Mouse (Mus musculus) small intestine, adult 2 months (tissue): ENCODE measurements at regions not wholly inside any gene's neighbourhood (a gene's known extent, or its start where the extent isn't known, plus 50 kb on each side); places are given as distances from the start of the nearest gene placed in this dataset.
A peak's percentile ranks its signal among the peaks of the same experiment; 100 is the strongest.

ENCODE experiments used
- H3K27ac ChIP-seq: fragments of 200-500 bp; 2 replicates; pipeline ENCODE4 v1.5.1; 2012; ENCODE audit warnings: low read depth, low read length, control low read depth, inconsistent platforms; ENCODE audit not compliant: insufficient read depth
- H3K27me3 ChIP-seq: fragments of 200-500 bp; 2 replicates; pipeline ENCODE4 v1.6.1; 2012; ENCODE audit warnings: mild to moderate bottlenecking, moderate library complexity, low read length, inconsistent platforms; ENCODE audit not compliant: control insufficient read depth, insufficient read depth
- H3K36me3 ChIP-seq: fragments of 200-500 bp; 2 replicates; pipeline ENCODE4 v1.6.1; 2012; ENCODE audit warnings: mild to moderate bottlenecking, low read length, control low read depth, inconsistent platforms; ENCODE audit not compliant: control insufficient read depth, insufficient read depth
- H3K4me1 ChIP-seq: fragments of 200-500 bp; 2 replicates; pipeline ENCODE4 v1.6.1; 2012; ENCODE audit warnings: low read length, inconsistent platforms, mixed read lengths; ENCODE audit not compliant: control insufficient read depth, insufficient read depth, insufficient read length
- H3K4me3 ChIP-seq: fragments of 200-500 bp; 2 replicates; pipeline ENCODE4 v1.5.1; 2012; ENCODE audit warnings: low read depth, mild to moderate bottlenecking, control low read depth, inconsistent platforms, low read length, moderate library complexity
- CTCF ChIP-seq: fragments of 200-500 bp; IDR thresholded peaks from 2 replicates; pipeline ENCODE4 v1.5.1; 2012; ENCODE audit warnings: low read depth, mild to moderate bottlenecking, control low read depth, inconsistent platforms, low read length, moderate library complexity, mixed read lengths; ENCODE audit not compliant: insufficient replicate concordance, insufficient read length; ENCODE audit errors: extremely low read depth
- POLR2A ChIP-seq: fragments of 200-500 bp; IDR thresholded peaks from 2 replicates; pipeline ENCODE4 v1.6.1; 2012; ENCODE audit warnings: low read depth, mild to moderate bottlenecking, control low read depth, inconsistent platforms, low read length, moderate library complexity
- WGBS: fragments of 180-500 bp; shearing (Covaris S2); methylation state at CpG from one replicate; pipeline ENCODE4 v1.1.7; 2018; 5-methylcytosine and 5-hydroxymethylcytosine counted together

GRCm38 (mm10) chr1:51647955-51648354, 169.7 kb upstream of the Nabp1 start:
- H3K4me1 ChIP-seq, result no peaks in the 10 kb centered on the region
- WGBS, result 71% methylated on average over 2 of the region's 2 CpGs

GRCm38 (mm10) chr1:51644399-51644798, 166.2 kb upstream of the Nabp1 start:
- Histone ChIP-seq H3K27me3 (no peaks in the 10 kb centered on the region), H3K4me3 (no peak overlapping the region), H3K27ac (no peak overlapping the region), H3K4me1 (no peaks in the 10 kb centered on the region), H3K36me3 (no peaks in the 10 kb centered on the region)
- TF ChIP-seq POLR2A (no peak), CTCF (peak; percentile 60; the same call in 1 of the 2 replicates)
- WGBS, result 14% methylated on average over 2 of the region's 2 CpGs

More at GRCm38 (mm10) chr1:51647955-51648354, 169.7 kb upstream of the Nabp1 start:
- no peak overlapping the region for H3K4me3 ChIP-seq
- H3K27me3 ChIP-seq, result no peaks in the 10 kb centered on the region
- no peak for TF ChIP-seq CTCF
- no peak for TF ChIP-seq POLR2A
- H3K36me3 ChIP-seq, result no peaks in the 10 kb centered on the region
- no peak overlapping the region for H3K27ac ChIP-seq

- Histone ChIP-seq H3K27me3 (no peaks in the 10 kb centered on the region), H3K27ac (no peak overlapping the region), H3K36me3 (no peaks in the 10 kb centered on the region), H3K4me3 (no peak overlapping the region), H3K4me1 (no peaks in the 10 kb centered on the region)
- TF ChIP-seq POLR2A (no peak), CTCF (no peak)
- 21% methylated on average over 3 of the region's 3 CpGs for whole genome bisulfite sequencing
Observed at GRCm38 (mm10) chr1:51643640-51644039, 165.4 kb upstream of the Nabp1 start.

GRCm38 (mm10) chr1:51638519-51639302, 160.5 kb upstream of the Nabp1 start:
- Histone ChIP-seq H3K27me3 (no peaks in the 10 kb centered on the region), H3K36me3 (no peaks in the 10 kb centered on the region)
- 50% methylated on average over 6 of the region's 6 CpGs for WGBS

GRCm38 (mm10) chr1:51635881-51636515, 157.8 kb upstream of the Nabp1 start:
- no peak overlapping the region for H3K4me3 ChIP-seq
- H3K27ac ChIP-seq, result no peak overlapping the region
- H3K4me1 ChIP-seq, result no peaks in the 10 kb centered on the region
- TF ChIP-seq POLR2A (no peak), CTCF (no peak)
- 62% methylated on average over 7 of the region's 7 CpGs for WGBS
- no peaks in the 10 kb centered on the region for H3K36me3 ChIP-seq
- H3K27me3 ChIP-seq, result no peaks in the 10 kb centered on the region

More at GRCm38 (mm10) chr1:51638519-51639302, 160.5 kb upstream of the Nabp1 start:
- H3K4me1 ChIP-seq, result no peaks in the 10 kb centered on the region
- TF ChIP-seq POLR2A (no peak), CTCF (peak; percentile 37; the same call in 1 of the 2 replicates)
- no peak overlapping the region for H3K27ac ChIP-seq
- no peak overlapping the region for H3K4me3 ChIP-seq

- Histone ChIP-seq H3K27ac (no peak overlapping the region), H3K36me3 (no peaks in the 10 kb centered on the region), H3K27me3 (no peaks in the 10 kb centered on the region), H3K4me3 (no peak overlapping the region), H3K4me1 (no peaks in the 10 kb centered on the region)
- WGBS, result 50% methylated on average over 5 of the region's 5 CpGs
- TF ChIP-seq CTCF (no peak), POLR2A (no peak)
Observed at GRCm38 (mm10) chr1:51633795-51634194, 155.6 kb upstream of the Nabp1 start.

GRCm38 (mm10) chr1:51632851-51633250, 154.6 kb upstream of the Nabp1 start:
- TF ChIP-seq POLR2A (no peak), CTCF (no peak)
- H3K4me3 ChIP-seq, result no peak overlapping the region
- H3K36me3 ChIP-seq, result no peaks in the 10 kb centered on the region
- no peak overlapping the region for H3K27ac ChIP-seq
- no peaks in the 10 kb centered on the region for H3K27me3 ChIP-seq
- WGBS, result 78% methylated on average over 4 of the region's 4 CpGs
- H3K4me1 ChIP-seq, result no peaks in the 10 kb centered on the region
